Mouse (Mus musculus) fibroblast of lung, adult 2 months (primary cell): Measurements from ENCODE around the gene Cpne4.
A peak's percentile ranks its signal among the peaks of the same experiment; 100 is the strongest.

Experiments used
- DNase-seq: peaks from one replicate; pipeline ENCODE4 v3.0.0-alpha.2; 2011; ENCODE audit warnings: low read depth

The Cpne4 gene

GRCm38 (mm10) chr9:104546986-104547385 lies at the start of gene Cpne4:
Gene Cpne4 (plus strand): TSS chr9:104547286.
- DNase-seq: no peak

DNA sequence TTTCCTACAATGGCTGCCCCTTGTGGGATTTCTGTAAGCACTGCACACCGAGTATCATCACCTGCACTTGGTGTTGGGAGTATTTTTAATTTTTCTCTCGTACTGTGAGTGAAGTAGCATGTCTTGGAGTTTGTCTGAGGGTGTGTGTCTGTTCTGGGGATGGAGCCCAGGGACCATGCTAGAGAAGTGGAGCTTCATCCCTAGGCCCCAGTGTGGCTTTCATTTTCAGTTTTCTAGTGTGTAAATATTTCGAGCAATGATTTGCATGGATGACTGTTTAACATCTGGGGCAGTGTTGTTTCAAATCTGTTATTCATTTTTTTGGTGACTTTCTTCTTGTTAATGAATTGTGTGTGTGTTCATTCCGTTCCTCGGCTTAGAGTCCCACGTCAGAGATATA lies 31.9 kb upstream of the Cpne4 start:
- no peak for DNase-seq

DNA sequence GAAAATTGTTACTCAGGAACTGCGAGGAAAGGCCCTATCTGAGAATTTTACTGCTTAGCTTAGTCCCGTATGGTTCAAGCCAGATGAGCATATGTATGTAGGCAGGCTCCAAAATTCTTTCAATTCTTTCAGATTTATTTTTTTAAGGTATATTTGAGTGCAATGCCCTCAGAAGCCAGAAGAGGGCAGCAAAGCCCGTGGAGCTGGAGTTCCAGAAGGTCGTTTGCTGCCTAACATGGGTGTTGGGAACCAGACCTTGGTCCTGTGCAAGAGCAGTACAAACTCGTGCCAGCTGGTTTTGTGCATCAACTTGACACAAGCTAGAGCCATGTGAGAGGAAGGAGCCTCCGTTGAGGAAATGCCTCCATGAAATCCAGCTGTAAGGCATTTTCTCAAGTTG lies 11.6 kb upstream of the Cpne4 start:
- DNase-seq: no peak

DNA sequence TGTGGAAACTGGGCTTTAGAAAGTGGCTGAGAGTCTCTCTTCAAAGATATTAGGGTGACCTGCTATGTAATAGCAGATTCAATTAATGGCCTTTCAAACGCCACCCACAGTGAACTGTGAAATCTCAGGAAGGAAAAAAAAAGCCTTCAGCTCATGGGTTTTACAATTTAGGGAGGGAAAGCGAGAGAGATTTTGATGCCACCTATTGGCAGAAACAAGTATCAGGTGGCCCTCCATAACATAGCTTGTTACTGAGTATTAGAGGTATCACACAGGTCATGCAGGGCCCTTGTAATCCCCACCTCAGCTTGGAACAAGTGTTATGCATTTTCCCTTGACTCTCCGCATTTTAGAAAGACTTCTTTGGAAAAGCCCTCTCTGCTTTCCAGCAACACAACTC lies 18.7 kb downstream of the Cpne4 start:
- DNase-seq: no peak

DNA sequence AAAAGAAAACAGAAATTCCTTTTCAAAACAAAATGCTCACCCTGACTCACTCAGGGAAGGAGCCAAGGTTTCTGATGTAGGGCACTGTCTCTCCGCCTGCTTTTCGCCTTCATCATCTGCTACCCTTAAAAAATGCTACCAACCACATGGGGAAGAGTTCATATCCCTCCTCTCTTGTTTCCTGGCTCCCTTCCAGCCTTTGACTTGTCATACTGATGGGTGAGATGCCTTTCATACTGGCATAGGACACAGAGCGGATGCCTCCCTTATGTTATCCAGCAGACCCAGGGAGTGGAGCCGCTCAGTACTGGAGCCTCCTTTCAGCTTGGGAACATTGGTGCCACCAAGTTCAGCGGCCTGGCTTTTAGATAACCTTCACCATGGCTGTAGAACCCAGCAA lies 19.4 kb downstream of the Cpne4 start:
- DNase-seq: no peak

- no peak for DNase-seq
Observed at GRCm38 (mm10) chr9:104567096-104567495, 20.0 kb downstream of the Cpne4 start.

DNA sequence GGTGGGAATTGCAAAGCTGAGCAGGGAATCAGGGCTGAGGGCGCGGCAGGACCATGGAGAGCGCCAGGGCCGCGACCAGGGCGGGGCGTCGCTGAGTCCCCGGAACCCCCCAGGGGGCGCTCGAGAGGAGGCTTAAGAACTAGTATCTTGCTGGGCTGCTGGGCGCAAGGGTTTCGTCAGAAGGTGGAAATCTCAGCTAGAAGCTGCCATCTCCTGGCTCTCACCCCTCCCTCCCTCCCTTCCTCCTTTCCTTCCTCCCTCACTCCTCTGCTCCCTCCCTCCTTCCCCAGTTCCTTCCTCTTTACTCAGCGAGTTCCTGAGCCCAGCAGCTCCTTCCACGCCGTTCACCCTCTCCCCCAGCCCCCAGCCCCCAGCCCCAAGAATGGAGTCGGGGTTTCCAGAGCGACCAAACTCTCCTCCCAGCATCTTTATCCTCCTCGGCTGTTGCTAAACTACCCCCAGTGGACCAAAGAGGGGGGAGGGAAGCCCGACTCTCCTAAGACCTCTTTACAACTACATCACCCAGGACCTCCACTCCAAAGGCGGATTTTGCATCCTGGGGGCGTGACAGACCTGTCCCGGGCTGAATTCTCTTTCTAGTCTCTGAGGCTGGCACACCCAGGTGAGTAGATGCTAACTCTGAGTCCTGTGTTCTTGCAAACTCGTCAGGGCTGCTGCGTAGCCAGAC lies 22.5 kb downstream of the Cpne4 start:
- DNase-seq: no peak

GRCm38 (mm10) chr9:104572856-104573255 lies 25.8 kb downstream of the Cpne4 start:
- DNase-seq: no peak

DNA sequence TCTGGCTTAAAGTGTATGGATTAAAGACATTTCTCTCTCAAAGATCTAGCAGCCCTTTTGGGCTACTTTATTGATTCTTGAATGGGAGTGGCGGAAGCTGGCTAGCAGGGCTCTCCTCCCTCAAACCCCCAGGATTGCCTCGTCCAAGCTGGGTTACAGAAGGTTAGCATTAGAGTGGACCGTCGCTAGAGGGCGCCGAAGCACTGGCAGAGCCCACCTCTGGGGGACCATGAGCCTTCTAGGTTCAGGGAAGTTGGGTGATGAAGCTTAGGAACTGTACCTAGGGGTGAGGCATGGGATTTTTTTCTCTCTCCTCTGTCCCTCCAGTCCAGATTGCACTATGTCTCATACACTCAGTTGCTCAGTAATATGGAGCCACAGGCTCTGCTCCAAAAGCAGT lies 27.4 kb downstream of the Cpne4 start:
- DNase-seq: peak; percentile 4

DNA sequence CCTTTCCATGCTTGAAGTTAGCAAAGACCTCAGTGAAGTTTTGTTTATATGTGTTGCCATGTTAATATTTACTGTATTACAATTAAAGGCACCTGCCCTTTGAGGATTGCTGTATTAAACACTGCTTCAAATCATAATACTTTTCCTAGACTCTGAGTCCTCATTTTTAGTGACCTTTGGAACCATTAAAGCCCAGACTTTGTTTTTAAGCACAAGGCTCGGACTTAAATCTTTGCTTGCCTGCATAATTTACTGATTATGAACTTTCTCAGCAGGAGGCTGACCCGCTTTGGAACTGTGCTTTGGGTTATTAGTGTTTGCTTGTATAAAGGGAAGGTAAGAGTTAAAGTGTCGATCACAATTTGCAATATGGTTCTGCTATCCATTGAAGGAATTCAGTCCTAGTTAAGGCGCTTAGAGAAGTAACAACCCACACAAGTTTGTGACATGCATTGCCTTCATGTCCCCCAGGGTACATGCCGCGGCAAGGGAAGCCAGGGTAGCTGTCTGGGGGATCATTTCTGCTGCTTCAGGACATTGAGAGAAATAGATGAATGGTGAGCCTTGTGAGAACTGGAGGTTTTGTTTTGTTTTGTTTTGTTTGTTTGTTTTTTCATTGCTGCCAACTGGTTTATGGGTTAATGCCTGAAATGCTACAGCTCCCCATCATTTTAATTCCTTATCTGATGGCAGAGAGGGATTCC lies 35.0 kb downstream of the Cpne4 start:
- no peak for DNase-seq

- no peak for DNase-seq
Observed at GRCm38 (mm10) chr9:104582675-104583074, 35.6 kb downstream of the Cpne4 start.

- no peak for DNase-seq
Observed at GRCm38 (mm10) chr9:104594550-104594949, 47.5 kb downstream of the Cpne4 start.

DNA sequence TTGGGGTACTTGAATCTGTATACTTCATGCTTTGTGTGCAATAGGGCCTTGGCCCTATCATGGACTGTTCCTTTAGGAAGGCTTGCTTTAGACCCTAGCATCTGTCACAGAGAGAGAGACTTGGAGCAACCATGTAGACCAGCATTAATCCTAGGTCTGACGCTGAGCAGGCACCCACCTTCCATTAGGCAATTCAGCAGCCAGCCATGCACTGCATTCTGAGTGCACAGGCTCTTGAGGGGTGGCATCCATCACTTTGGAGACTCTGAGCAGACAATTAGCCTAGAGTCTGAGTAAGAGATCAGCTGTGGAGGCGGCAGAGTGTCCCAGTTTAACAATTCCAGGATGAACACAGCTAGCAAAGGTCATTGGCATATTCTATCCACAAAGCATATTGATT lies 47.9 kb downstream of the Cpne4 start:
- no peak for DNase-seq

GRCm38 (mm10) chr9:104612523-104612922 lies 65.4 kb downstream of the Cpne4 start:
- DNase-seq: no peak

DNA sequence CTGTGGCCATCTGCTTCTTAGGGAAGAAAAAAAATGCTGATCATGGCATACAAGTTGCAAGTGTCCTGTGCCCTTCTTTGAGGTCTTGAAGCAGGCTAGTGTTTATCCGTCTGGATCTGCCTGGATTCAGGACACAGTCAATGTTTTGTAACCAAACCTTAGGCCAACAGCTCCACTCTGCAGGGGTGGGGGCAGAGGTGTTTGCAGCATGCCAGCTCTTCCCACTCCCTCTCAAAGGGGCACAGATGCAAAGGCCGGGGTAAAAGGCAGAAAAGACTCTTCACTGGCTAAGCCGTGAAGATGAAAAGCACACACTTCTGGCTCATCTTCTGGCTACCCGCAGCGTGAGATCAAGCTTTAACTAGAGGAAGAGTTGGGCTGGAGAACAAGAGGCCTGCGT lies 69.6 kb downstream of the Cpne4 start:
- no peak for DNase-seq

DNA sequence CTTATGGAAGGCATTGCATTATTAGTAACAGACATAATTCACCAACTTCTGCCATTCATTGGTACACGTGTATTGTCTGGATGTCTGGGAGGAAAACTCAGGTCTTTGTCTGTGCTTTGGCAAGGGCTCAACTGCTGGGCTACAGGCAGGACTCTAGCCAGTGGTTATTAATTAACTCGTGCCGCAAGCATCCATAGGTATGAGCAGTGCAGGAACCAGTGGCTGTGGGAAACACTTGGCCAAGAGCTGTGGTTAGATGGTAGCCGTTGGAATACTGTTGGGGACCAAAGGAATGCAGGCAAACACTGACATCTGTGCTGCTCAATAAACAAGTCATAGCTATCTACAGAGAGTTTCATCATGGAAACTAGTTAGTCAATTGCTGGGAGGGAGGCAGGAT lies 76.5 kb downstream of the Cpne4 start:
- DNase-seq: no peak

DNA sequence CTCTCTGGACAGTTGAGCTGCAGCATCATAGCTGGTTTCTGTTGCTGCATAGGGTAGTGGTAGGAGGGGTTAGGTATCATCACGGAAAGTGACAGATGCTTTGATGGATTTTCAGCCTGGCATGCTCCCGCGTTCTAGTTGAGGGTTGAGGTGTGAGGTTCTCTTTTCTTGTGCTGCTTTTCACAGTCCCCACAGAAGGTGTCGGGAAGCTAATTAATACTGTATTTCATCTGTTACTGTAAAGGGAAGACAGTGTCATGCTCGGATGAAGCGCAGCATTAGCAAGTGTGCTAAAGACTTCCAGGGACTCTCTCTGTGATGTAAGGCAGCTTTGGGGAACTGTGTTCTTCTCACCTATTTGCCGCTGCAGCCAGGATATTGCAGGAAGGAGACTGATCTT lies 80.7 kb downstream of the Cpne4 start:
- no peak for DNase-seq

- no peak for DNase-seq
Observed at GRCm38 (mm10) chr9:104629282-104629681, 82.2 kb downstream of the Cpne4 start.

DNA sequence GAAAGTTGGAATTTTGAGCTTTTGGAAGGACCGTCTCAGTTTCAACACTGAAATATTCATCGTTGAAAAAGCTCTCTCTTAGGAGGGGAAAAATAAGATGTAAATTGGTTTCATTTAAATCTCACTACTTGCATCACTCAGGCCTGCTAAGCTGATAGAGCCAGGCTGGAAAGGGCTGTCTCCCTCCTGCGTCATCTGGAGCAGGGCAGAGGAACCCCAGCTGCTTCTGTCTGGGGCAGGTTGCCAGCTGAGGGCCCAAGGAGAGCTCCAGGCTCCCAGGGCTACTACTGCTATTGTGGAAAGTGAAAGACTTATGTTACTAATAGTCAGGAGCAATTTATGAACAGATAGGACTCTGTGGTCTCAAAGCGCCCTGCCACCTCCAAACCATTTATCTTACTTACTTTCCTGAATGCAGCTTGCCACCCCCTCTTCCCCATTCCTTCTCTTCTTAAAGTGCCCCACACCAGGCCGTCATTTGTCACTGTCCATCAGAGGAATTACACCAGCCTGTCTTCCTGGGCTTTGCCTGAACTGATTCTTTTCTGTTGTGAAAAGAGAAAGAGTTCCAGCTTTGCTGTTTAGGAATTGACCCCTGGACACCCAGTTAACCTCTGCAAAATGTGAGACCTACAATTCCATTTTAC lies 99.4 kb downstream of the Cpne4 start:
- DNase-seq: no peak

DNA sequence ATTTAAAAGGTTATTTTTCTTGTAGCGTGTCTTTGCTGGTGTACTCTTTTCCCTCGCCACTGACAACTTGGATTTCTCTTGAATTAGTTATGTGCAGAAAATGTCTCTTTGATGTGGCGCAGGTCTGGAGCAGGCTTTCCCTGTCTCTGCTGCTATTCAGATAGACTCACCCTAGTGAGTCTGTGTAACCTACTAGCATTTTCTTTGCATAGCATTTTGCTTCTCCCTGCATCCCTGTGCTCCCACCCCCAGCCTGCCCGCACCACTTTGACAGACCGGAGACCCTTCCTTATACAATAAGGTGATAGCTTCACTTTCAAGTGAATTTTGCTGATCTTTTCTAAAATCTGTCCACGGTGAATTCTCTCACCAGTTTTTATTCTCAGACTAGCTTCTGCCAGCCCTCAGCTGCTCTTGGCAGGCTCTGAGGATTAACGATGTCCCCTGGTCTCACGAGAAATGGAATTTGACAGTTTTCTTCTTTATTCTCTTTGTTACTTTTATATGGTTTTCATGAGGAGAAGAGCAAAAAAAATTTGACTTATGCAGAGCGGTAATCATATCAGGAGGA lies 105.7 kb downstream of the Cpne4 start:
- no peak for DNase-seq

DNA sequence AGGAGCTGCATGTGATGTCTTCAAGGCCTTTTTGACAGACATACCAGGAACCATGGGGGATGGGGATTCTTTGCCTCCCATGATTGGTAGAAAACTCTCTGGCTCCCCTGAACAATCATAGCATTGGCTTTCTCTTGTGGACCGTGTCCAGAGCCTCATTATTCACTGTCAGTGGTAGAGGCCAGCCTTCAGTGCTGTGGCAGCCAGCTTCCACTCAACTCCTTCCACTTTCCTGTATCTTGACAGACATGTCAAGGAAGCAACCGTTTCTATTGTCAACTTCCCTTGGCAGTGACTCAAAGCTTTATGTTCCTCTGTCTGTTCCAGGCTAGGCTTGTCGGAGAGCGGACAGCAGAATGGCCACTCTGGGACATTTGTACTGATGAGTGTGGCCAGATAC lies 112.7 kb downstream of the Cpne4 start:
- DNase-seq: no peak

DNA sequence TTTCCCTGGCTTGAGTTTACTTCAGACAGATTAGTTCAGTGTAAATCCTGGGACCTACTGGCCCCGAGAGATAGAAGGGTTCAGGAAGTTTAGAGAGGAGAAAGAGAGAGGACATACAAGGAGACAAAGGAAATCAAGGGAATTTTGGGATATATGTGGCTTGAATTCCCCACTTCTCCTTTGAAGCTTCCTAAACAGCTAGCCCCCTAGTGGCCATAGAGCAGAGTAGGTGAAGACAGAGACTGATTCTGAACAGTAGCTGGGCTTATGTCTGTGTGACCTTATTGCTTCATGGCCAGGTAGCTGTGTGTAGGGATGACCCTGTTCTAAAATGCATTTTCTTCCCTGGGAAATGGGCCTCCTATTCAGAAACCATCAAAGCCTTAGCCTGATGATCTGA lies 129.6 kb downstream of the Cpne4 start:
- no peak for DNase-seq

GRCm38 (mm10) chr9:104678571-104678970 lies 131.5 kb downstream of the Cpne4 start:
- no peak for DNase-seq
